Mouse (Mus musculus): Measurements from ENCODE around the gene AL731706.1. TPM values are rescaled to one million over a fixed set of nuclear protein-coding genes. Genes with fewer than 3 reads are reported as not detected.

AL731706.1 gene
- 10 to 100 TPM; 13.5 to 15.4 TPM for polyA plus RNA-seq (2017; shearing (Covaris generic))

DNA sequence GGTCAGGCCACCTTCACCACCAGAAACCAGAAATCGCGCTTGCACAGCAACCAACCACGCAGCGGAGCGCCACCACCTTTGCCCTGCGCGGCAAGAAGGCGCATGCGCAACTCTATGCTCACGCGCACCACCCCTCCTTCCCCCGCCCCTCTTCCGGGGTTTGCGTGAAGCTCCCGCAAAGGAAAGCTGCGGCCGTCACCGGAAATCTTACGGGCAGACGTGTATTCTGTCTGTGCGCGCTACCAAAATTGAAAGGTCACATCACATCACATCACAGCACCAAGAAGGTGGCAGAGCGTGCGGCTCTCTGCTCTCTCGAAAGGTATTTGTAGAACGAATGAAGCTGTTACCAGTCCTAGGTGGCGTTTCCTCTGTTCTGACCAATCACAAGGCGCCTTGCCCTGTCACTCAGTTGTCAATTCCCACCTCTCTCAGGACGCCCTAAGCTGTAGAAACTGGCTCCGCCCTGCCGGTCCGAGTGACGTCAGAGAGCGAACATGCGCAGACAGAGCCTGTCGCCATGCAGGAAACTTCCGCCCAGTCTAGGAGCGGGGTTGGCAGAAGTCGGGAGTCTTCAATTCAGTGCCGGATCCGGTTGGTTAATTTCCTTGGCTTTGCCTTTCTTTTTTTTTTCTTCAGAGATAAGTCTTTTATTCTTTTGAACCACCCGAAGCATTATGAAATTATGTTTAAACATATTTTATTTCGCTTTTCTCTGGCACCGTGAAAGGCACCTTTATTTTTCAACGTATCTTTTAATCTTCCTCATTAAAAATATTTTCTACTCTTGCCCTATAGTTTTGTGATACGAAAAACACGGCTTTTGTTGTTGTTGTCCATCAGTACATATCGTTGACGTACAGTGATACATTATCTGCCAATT, at the start of gene AL731706.1, which contains the start of the genes Slx4ip and Mkks:
Gene AL731706.1 (minus strand): TSS at position 322 of the 883 bp plus-strand sequence.
Gene Slx4ip (plus strand): TSS at position 151 of the 883 bp plus-strand sequence.
Gene Mkks (minus strand): TSS at position 322 of the 883 bp plus-strand sequence.
- ATAC-seq, result peak; percentile 84

DNA sequence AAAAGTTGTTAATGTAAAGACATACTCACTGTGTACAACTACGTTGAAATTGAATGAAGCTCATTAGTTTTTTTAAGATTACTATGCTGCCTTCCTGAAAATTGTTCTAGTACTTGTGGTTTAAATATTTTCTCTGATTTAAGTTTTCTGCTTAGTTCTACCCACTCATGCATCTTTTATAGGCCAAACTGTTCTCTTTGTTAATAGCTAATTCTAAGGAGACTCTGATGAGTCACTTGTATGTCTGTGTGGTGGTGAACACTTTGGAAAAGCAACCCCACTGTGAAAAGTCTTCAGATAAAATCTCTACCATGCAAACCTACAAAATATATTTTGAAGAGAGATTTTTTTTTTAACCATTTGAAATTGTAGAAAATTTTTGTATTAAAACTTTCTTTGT, 47.1 kb upstream of the AL731706.1 start:
- ATAC-seq, result no peak

DNA sequence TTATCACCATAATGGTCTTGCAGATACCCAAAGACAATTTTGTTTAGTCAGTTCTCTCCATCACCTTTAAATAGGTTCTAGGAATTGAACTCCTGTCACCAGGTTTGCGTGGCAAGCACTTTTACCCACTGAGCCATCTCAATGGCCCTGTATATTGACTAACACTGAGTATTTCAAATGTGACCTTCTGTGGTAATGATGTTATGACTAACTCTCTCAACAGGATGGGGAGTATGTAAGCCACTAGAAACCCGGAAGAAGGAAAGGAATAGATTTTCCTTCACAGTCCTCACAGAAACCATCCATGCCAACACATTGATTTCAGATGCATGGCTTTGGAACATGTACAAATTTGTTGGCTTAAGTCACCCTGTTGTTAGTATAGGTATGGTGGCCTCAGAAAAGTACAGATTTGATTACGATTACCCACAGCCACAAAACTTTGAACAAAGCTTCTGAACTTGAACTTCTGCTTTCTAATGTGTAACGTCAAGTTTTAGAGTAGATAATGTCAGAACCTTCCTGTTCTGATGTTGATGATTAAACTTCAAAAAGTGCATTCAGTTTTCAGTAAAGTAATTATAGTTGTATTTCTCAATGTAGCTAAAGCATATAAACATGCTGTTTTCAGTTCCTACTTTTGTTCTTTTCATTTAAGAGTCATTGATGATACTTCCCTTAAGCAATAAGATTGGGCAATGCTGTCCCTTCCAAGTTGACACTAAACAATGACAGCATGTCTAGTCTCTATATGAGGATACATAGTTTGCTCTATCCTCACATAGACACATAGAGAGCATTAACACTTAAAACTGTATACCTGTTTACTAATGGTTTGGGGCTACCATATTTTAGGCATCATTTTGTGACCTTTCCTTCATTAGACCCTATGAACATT, 45.5 kb upstream of the AL731706.1 start:
- no peak for ATAC-seq

DNA sequence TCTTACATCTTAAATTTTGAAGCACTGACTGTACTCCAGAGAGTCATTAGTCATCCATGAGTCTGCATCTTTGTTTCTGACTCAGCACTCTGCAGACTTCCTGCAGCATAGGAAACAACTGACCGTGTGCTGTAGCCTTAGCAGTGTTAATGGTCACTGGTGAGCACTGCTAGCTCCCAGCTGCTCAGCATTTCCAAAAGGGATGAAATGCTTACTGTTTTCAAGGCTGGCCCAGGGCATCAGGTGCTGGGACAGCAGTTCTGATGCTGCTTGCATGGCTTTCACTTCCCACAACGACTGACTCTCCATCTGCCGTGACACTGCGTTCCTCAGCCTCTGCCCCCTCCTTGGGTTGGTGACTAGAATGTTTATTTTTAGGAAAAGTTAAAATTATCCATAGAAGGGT, 29.8 kb upstream of the AL731706.1 start:
- ATAC-seq, result no peak

DNA sequence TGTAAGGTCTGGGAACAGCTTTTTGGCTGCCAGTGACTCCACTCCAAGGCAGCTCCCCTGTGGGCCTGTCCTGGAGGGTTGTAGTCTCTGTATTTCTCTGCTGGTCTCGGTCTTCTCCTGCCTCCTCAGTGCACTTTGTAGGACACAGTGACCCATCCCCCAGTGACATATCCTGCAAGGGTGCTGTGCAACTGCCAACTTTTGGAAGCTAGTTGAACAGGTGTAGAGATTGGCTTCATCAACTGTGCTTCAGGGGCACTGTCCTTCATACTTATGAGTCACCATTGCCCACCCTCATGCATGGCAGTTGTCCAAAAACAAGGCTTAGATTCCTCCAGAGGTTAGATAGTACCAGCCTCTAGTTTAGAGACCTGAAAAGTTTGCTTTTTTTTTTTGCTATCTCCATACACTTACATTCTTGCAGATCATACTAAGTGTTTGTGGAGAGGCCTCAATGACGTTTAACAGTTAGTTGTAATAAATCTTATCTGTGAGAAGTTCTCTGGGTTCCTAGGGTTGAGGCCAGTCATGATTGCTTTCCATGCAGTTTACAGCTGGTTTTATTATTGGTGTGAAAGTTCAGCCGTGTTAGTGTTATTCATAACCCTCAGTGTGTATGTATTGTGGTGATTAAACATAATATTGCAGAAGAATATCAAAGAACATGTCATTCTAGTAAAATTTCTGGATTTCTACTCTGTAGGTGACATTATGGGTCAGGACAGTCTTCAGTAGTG, 29.2 kb upstream of the AL731706.1 start:
- ATAC-seq, result no peak

DNA sequence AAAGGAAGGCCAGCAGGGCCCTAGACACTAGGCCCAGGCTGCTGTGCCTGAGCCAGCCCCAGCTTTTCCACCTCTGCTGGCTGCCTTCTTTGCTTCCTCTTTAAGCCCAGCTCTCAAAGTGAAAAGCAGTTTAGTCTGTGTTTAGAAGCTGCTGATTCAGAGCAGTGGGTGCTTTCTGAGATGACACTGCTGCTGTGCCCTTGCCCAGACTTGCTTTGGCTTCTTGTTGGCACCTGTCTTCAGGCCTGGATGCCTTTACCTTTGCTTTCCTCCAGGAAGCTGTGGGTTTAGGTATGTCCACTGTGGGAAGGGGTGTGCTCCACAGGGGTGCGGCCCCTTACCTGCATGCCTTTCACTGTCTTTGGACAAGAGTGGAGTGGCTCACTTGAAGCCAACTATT, 28.2 kb upstream of the AL731706.1 start:
- ATAC-seq, result no peak

DNA sequence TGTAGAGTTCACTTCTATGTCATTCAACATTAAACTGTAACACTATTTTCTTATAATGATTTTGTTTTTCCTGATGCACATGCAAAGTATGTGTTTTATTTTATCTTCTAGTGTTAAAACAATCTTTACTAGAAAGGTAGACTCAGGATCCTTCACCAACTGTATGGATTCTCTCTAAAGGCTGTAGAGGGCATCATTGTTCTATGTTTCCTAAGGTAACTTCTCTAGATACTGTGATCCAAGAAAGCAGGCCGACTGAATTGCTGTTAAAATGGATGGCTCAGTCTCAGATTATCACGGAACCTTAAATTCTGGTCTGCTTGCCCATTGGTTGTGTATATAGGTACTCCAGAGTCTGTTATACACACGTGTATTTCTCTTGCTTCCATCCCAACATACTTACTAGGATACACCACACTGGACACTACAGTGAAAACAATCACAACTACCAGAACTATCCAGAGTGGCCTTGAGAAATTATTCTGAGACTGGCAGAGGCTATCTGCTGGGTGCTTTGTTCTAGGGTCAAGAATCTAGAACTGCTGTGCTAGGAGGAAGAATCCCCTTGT, 23.2 kb upstream of the AL731706.1 start:
- ATAC-seq, result no peak

DNA sequence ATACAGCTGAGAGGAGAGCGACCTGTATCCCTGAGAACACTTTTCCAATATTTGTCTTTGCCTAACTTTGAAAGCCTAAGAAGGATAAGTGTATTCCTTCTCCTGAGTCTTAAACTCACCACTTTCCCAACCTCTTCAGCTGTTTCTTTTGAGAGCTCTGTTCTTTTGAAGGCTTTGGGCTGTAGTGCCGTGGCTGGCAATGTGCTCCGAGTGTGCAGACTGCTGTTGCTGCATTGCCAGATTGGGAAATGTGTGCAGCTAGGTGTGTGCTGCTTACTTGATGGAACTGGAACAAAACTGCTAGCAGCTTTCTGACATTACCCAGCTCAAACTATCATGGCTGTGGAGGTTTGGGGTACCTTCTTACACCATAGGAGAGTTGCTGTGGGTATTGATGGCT, 21.8 kb upstream of the AL731706.1 start:
- ATAC-seq, result no peak

DNA sequence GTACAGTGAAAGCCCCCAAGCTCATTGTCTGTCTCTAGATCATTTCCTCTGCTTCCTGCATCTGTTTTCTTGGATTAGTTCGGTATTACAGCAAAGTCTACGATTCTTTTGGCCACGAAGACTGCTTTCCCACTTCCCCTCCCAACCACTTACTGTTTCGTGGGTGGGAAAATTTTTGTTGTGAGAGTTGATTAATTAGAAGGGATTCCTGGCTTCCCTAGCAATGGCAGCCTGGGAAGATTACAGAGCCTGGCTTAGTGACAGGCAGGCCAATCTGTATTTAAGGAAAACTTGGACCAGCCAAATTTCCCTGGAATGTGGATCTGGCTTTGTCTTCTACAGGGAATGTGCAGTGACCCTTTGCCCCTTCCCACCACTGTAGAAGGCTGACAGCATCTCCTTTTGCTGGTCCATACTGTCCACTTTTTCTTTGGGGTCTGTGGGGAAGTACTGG, 20.8 kb upstream of the AL731706.1 start:
- no peak for ATAC-seq

DNA sequence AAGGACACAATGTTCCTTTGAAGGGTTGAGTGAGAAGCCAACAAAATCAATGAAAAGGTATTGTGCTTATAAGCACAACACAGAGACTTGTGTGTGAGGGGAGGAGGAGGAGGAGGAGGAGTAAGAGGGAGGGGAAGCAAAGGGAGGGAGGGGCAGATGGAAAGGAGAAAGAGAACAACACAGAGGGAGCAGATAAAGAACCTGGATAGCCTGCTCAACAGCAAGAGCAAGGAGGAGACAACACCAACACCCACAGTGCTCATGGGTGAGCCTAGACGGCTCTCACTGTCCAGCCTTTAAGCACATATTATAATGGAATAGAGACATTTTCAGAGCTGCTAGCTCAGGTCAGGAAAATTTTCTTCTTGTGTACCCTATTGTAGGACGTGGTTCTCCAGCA, 18.1 kb upstream of the AL731706.1 start:
- ATAC-seq, result no peak

DNA sequence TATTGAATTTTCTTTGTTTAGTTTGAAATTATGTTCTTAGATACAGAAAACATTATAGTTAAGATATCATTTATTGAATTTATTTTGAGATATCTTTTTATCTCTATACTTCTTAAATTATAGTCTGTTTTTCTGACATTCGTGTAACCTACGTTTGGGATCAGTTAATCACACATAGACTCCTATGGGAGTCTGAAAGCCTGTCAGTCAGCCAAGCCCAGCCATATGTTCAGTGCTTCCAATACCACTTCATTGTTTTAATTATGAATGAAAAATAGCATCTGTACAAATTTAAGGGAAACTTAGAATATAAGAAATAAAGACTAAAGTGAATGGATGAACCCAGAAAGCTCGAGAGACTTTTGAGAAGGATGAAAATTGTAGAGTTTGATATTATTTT, 17.4 kb upstream of the AL731706.1 start:
- no peak for ATAC-seq

DNA sequence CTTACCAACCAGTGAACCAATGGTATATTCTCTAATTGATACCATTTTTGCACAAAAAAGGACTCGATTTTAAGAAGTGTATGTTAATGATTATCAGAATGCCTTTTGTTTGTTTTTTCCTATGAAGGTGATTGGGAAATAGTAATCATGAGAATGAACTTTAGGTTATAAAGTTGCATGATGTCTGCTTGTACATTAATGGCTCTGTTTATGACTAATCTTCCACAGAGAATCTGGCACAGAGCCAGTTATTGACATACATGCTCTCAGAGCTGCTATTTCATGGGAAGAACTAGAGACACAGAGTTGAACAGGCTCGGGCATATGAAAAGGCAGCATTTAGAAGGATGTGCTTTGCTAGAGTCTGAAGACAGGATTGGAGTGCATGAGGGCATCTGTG, 4.9 kb upstream of the AL731706.1 start:
- ATAC-seq, result no peak

DNA sequence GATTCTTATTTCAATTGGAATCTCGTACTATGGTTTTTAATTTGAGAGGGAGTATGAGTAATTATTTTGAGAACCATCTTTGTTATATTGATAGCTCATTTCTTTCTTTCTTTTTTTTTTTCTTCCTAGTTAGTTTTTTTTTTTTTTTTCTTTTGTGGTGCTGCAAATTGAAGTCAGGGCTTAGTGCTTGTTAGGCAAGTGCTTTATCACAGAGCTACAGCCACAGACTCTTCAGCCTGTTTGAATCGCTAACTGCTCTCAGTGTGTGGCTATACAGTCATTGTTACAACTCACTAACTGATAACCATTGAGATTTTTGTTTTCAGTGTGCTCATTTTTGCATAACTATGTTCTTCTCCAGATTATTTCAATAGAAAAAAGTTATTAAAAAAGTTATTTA, 3.3 kb upstream of the AL731706.1 start:
- no peak for ATAC-seq

DNA sequence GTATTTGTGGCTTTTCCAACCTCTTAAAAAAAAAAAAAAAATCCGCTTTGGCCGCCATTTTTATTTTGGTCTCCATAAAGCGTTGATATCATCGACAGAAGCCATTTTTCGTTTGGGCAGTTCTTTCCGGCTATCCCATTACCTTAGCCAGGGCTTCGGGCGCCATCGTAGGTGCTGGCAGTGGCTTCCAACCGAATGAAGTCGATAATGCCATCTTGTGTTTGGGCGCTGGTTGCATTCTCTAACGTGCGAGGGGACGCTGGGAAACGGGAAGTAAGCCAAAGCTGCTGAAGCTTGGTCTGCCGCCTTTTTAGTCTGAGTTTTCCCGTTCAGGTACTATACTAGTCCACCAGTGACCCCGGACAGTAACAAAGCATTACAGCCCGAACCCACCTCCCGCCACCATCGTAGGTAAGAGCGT, 772 bp upstream of the AL731706.1 start:
- ATAC-seq, result peak; percentile 71

DNA sequence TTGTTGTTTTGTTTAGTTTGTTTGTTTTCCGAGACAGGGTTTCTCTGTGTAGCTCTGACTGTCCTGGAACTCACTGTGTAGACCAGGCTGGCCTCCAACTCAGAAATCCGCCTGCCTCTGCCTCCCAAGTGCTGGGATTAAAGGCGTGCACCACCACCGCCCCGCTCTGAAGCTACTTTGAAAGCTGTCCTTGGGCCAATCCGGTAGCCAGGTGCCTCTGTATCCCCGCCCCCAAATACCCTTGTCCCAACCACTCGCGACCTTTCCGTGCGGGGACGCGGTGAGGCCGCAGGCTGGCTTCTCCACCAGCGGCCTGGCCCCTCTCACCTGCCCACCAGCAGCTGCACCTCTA, 497 bp downstream of the AL731706.1 start:
- ATAC-seq, result peak; percentile 51

DNA sequence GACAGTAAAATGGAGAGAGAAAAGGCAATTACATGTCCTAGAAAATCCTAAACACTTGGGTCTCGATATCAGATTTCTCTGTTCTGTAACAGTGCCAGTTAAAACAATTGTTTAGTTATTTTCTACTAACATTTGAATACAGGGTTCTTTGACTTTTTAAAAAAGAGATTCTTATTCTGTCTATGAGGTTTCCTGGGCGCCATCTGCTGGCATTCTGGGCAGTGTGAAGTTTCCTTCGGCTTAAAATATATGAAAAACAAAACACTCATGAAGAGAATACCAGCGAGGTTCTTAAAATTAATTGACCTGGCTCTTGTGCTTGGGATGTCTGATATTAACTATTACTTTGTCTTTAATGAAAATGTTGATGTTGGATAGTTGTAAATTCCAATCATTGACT, 4.3 kb downstream of the AL731706.1 start:
- no peak for ATAC-seq

DNA sequence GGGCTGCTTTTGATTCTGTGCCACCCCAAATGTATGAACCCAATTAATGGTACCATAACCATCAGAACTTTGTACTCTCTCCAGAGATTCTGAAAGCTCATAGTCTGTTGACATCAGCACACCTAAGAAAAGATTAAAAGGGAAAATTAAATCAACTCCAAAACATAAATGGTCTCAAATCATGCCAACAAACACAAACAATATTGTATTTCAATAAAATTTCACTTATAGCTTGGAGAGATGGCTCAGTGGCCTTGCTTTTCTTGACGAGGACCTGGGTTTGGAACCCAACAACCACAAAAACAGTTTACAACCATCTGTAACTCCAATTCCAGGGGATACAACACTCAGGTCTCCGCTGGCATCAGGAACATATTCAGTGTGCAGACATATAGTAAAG, 5.6 kb downstream of the AL731706.1 start, which contains the start of gene AL731706.2:
Gene AL731706.2 (minus strand): TSS at position 101 of the 400 bp plus-strand sequence.
- no peak for ATAC-seq

DNA sequence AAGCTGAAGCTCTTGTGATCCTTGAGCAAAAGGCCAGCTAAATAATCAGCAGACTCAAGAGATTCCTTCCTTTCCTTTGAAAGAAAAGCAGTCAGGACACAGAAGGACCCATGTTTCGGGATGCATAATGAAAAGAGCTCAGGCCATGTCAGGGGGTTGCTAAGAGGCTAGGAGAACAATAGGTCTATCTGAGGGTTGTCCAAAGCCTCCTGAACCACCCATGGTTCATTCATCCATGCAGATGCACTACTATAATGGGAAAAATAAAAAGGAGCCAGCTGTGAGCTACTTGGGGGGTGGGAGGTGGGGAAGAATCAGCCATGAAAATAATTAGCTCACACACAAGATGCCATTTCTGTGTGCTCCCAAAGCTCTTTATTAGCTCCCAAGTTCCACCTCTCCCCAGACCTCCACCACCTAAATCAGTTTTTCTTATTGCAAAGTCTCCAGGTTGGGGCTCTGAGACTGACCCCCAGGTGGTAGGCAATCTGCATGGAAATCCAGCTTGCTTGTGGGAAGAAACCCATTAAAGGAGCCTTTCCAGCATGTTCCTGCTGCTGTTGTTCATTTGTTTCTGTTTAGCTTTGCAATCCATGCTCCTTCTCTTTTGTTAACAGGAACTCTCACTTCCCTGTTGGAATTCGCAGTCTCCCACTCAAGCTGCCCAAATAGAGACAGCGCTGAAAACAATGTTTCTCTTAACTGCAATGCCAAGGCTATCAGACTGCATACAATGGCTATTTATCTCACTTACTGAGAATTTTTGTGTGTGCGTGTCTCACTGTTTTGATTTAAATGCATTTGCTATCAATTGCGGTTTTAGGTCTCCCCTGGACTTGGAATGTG, 36.4 kb downstream of the AL731706.1 start:
- no peak for ATAC-seq

DNA sequence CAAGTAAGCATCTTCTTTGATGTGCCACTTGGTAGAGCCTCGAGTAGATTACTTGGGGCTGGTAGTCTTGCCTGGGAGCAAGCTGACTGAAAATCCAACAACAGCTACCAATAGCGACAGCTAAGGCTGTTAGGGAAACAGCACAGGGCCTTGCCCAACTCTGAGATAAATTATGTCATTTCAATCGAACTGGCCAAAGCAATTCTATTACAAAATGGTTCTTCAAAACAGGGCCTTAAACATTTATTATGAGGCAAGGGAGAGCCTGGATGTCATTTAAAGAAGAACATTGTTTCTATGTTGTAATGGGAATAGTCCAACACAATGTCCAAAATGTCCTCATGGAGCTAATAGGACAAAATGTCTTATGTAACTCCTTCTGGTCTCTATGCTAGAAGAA, 40.8 kb downstream of the AL731706.1 start:
- ATAC-seq, result no peak

DNA sequence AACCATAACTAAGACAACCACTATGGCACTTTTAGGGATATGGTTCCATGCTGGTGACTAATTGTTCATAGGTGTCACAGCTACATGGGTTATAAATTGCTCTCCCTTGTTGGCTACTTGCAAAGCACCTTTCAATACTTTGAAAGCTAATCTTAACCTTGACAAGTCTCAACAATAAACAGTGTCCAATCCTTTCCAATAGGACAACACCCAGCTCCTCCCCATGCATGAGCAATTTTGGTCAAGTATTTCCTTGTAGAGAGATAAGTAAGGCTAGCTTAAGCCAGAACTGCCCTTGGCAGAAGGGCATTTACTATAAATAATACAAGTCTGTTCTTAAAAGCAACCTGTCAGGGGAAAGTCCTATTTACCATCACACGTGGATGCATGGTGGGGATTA, 53.2 kb downstream of the AL731706.1 start:
- no peak for ATAC-seq

DNA sequence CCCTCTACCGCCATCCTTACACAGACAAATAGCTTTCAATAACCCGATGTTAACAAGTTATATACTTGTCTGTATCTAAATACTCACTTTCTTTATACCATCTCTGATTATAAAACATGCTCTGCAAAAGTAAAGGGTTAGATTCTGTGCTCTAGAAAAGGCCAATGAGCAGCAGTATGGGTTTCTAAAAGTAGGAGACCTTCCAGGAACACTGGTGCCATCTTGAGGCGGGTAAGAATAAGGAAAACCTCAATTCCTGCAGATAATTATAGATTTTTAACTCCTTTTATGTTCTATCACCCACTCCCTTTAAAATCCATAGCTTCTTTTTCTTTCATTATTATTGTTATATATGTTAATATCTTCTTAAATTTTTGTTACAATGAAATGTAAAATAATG, 55.3 kb downstream of the AL731706.1 start:
- no peak for ATAC-seq
